Mouse (Mus musculus): ENCODE measurements around the gene Gm28308.

Gene Gm28308

DNA sequence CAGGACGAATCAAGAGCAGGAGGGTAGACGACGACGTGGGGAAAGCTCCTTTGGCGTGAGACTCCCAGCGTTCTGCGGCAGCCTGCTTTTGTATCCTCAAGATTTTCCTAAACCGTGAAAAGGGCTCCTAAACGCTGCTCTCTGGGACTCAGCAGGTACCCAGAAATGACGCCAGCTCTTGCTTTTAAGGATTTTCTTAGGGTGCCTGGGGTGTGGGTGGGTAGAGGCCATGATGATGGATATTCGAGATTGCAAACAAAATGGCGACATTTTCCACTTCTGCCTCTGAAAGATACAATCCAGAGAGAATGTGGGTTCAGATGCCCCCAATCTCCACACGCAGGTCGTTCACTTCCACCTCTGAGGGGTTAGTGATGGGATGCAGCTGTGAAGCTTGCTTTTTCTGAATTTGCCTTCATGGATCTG, 45.4 kb downstream of the Gm28308 start:
- POLR2A ChIA-PET, result interaction anchor here in 3 of 4 experiments (1.0 to 1.9 kb wide), 8 partner anchors 9 to 725 kb away, joined by 3 to 7 read pairs (median 4); partner anchors contain the start of genes 5730596B20Rik (in 1 of the 3), Hoxa1 (in 1 of the 3) and Hoxa7 (in 1 of the 3)
- CTCF ChIA-PET, result interaction anchor here in 3 of 4 experiments (0.6 to 1.8 kb wide), 4 partner anchors 44 to 73 kb away, joined by 3 to 8 read pairs (median 6); partner anchors contain the start of gene Hoxa10 (in 2 of the 3)

GRCm38 (mm10) chr6:52167176-52167575, 46.0 kb downstream of the Gm28308 start:
- POLR2A ChIA-PET, result interaction anchor here in 2 of 4 experiments (0.8 to 1.9 kb wide), 6 partner anchors 8 to 54 kb away, joined by 3 to 6 read pairs (median 6); partner anchors contain the start of genes 5730596B20Rik (in 1 of the 2) and Hoxa7 (in 1 of the 2)
- CTCF ChIA-PET, result interaction anchor here in 3 of 4 experiments (0.6 to 1.8 kb wide), 4 partner anchors 12 to 55 kb away, joined by 3 to 8 read pairs (median 6); no protein-coding TSS in a partner anchor

- ChIA-PET POLR2A (interaction anchor here in 2 of 4 experiments (0.8 to 1.5 kb wide), 4 partner anchors 8 to 55 kb away, joined by 3 to 6 read pairs (median 4); partner anchors contain the start of gene Hoxa7 (in 1 of the 2)), CTCF (interaction anchor here in 2 of 4 experiments (0.7 kb wide), 2 partner anchors 11 to 57 kb away, joined by 5 to 9 read pairs; no protein-coding TSS in a partner anchor)
These were observed 46.6 kb downstream of the Gm28308 start for GRCm38 (mm10) chr6:52166431-52167077.

DNA sequence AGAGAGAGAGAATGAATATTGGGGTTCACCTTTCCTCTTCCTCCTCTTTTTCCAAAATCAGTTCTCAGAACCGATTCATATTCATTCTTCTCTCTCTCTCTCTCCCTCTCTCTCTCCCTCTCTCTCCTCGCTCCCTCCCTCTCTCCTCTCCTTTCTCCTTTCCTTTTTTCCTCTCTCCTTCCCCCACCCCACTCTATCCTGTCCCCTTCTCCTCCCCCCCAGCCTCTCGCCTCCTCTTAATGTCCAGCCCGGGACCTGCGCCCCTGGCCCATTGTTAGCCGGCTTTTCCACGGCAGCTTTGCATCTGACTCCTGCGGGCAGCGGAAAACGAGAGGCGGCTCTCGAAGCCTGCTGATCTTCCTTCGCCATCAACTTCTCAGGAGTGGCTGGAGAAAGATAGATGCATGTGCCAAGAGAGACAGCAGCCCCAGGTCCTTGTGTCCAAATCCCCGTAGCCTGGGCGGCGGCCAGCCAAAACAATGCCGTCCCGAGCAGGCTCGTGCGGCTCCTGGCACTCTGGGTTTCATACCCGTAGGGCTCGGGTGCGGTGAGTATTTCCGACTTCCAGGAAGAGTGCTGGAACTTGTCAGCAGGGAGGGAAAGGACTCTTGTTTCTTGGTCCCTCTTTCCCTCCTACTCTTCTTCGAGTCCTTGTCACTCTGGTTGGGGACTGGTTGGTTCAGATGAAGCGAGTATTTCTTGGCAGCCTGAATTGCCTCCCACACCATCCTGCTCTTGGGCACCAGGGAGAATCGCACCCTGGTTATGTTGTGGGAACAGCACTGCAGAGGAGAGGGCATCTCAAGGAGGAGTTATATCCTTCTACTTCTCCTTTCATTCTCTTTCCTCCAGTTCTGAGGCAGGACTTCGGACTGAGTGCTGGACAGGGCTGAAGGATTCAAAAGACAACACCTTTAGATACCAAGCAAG, 47.4 kb downstream of the Gm28308 start:
- CTCF ChIA-PET, result no interaction called here

GRCm38 (mm10) chr6:52164626-52165440, 48.3 kb downstream of the Gm28308 start, which contains the start of gene Hoxa2:
Gene Hoxa2, minus strand, starts transcription at chr6:52164831.
- ChIA-PET POLR2A (interaction anchor here in 1 of 4 experiments (2.6 kb wide), 1 partner anchor 7 kb away, joined by 10 read pairs; no protein-coding TSS in a partner anchor), CTCF (no interaction called here)

More for the DNA sequence above, 47.4 kb downstream of the Gm28308 start:
- POLR2A ChIA-PET, result no interaction called here

GRCm38 (mm10) chr6:52164051-52164625, 49.0 kb downstream of the Gm28308 start:
- POLR2A ChIA-PET, result interaction anchor here in 2 of 4 experiments (1.1 to 8.0 kb wide), 3 partner anchors 8 to 15 kb away, joined by 3 to 75 read pairs (median 10); partner anchors contain the start of gene 5730596B20Rik (in 1 of the 2)
- CTCF ChIA-PET, result interaction anchor here in 2 of 4 experiments (0.7 to 1.1 kb wide), 3 partner anchors 42 to 107 kb away, joined by 3 to 4 read pairs (median 3); no protein-coding TSS in a partner anchor

DNA sequence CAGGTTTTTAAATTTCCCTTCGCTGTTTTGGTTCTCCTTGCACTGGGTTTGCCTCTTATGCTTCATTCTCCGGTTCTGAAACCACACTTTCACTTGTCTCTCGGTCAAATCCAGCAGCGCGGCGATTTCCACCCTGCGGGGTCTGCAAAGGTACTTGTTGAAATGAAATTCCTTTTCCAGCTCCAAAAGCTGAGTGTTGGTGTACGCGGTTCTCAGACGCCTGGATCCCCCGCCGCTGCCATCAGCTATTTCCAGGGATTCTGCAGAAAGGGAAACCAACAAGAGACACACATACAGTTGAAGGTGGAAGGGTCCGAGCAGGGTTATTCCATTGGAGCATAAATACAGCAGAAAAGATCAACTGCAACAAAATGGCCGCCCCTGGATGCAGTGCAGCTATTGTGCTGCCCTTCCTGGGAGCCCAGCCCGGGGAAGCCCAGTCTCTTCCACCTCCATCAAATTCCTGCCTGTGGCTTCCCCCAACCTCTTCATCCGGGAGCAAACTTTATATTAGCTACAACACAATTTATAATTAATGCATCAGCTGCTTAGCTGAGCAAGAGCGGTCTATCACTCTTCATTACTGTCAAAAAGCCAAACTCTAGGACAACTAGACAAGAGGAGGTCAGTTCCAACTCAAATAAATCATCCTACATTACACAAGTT, 49.6 kb downstream of the Gm28308 start:
- CTCF ChIA-PET, result interaction anchor here in 2 of 4 experiments (0.6 to 1.1 kb wide), 5 partner anchors 43 to 126 kb away, joined by 3 to 4 read pairs (median 3); partner anchors contain the start of gene Hoxa7 (in 1 of the 2)
- POLR2A ChIA-PET, result interaction anchor here in 3 of 4 experiments (0.5 to 8.0 kb wide), 8 partner anchors 9 to 56 kb away, joined by 3 to 75 read pairs (median 4); partner anchors contain the start of gene 5730596B20Rik (in 1 of the 3)

GRCm38 (mm10) chr6:52162611-52163365, 50.4 kb downstream of the Gm28308 start:
- ChIA-PET CTCF (interaction anchor here in 2 of 4 experiments (0.6 to 1.1 kb wide), 5 partner anchors 11 to 125 kb away, joined by 3 to 4 read pairs (median 3); partner anchors contain the start of genes Hoxa10 (in 1 of the 2) and Hoxa7 (in 1 of the 2)), POLR2A (interaction anchor here (0.5 to 8.0 kb wide), 11 partner anchors 9 to 91 kb away, joined by 3 to 75 read pairs (median 4); partner anchors contain the start of gene 5730596B20Rik (in 1 of the 4))

DNA sequence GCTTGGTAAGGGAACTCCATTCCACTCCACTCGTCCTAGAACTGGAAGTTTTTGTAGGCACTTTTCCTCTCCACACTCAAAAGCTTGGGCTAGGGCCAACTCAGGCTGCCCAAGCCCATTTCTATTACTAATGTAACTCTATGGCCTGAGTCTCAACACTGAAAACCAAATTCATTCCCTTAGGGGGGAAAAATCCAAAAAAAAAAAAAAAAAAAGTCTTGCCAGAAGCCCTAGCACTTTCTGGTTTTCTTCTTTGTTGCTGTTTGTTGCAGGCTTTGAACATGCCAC, 51.1 kb downstream of the Gm28308 start:
- POLR2A ChIA-PET, result interaction anchor here in 3 of 4 experiments (0.6 to 8.0 kb wide), 8 partner anchors 10 to 92 kb away, joined by 3 to 75 read pairs (median 4); partner anchors contain the start of gene 5730596B20Rik (in 1 of the 3)
- CTCF ChIA-PET, result interaction anchor here in 2 of 4 experiments (0.6 to 1.4 kb wide), 3 partner anchors 10 to 1354 kb away, joined by 3 read pairs; no protein-coding TSS in a partner anchor

- POLR2A ChIA-PET, result interaction anchor here in 3 of 4 experiments (0.6 to 8.0 kb wide), 12 partner anchors 11 to 561 kb away, joined by 3 to 75 read pairs (median 4); partner anchors contain the start of genes 5730596B20Rik (in 1 of the 3), Gm28308 (in 1 of the 3) and Hoxa3 (in 1 of the 3)
- CTCF ChIA-PET, result interaction anchor here in 3 of 4 experiments (0.6 to 1.4 kb wide), 4 partner anchors 10 to 1354 kb away, joined by 3 read pairs; no protein-coding TSS in a partner anchor
These were observed 51.6 kb downstream of the Gm28308 start for GRCm38 (mm10) chr6:52161336-52162092.

- POLR2A ChIA-PET, result interaction anchor here in 3 of 4 experiments (0.6 to 8.0 kb wide), 13 partner anchors 8 to 560 kb away, joined by 3 to 75 read pairs (median 4); partner anchors contain the start of genes 5730596B20Rik (in 1 of the 3), Gm28308 (in 1 of the 3) and Hoxa3 (in 1 of the 3)
- CTCF ChIA-PET, result interaction anchor here (0.5 to 1.4 kb wide), 5 partner anchors 11 to 1354 kb away, joined by 3 to 13 read pairs (median 3); partner anchors contain the start of gene Hoxa10 (in 1 of the 4)
These were observed 52.4 kb downstream of the Gm28308 start for GRCm38 (mm10) chr6:52160511-52161335.

DNA sequence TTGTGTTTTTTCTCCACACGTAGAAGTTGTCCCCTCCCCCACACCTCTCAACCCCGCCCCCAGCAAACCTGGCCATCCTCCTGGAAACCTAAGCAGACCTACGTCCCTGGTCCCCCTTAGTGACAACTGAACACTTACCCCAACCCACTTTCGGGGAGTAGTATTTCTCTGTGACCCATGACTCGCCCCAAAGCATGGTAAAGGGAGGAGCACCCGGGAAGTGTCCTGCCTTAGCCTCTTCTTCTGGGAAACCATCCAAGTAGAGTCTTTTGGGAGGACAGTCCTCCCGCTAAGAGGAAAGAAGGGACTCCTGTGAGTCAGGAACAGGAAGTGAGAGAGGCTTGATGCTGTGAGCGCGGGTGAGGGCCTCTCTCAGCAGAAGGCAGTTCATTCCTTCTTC, 53.2 kb downstream of the Gm28308 start:
- ChIA-PET CTCF (interaction anchor here in 3 of 4 experiments (0.5 to 1.2 kb wide), 3 partner anchors 12 to 1353 kb away, joined by 3 to 13 read pairs (median 4); partner anchors contain the start of gene Hoxa10 (in 1 of the 3)), POLR2A (interaction anchor here in 2 of 4 experiments (1.1 to 8.0 kb wide), 7 partner anchors 8 to 53 kb away, joined by 3 to 75 read pairs (median 5); partner anchors contain the start of gene 5730596B20Rik (in 1 of the 2))

- POLR2A ChIA-PET, result interaction anchor here in 3 of 4 experiments (0.6 to 8.0 kb wide), 24 partner anchors 9 to 291 kb away, joined by 3 to 75 read pairs (median 4); partner anchors contain the start of genes 5730596B20Rik (in 1 of the 3) and Hoxa10 (in 1 of the 3)
- CTCF ChIA-PET, result interaction anchor here in 1 of 4 experiments (0.6 to 1.7 kb wide), 3 partner anchors 114 to 566 kb away, joined by 3 to 5 read pairs (median 3); no protein-coding TSS in a partner anchor
These were observed 53.9 kb downstream of the Gm28308 start for GRCm38 (mm10) chr6:52159164-52159761.
